Mouse (Mus musculus) embryonic fibroblast, embryonic 13.5 days (primary cell): ENCODE measurements around the gene Anxa4.

ENCODE experiments used
- CTCF ChIP-seq: IDR thresholded peaks from 2 replicates; pipeline ENCODE4 v1.5.1; 2011; ENCODE audit warnings: mild to moderate bottlenecking, control low read depth, low read length, moderate library complexity, borderline replicate concordance; ENCODE audit not compliant: insufficient read depth
- POLR2A ChIP-seq: IDR thresholded peaks from 2 replicates; pipeline ENCODE4 v1.6.1; 2011; ENCODE audit warnings: low read depth, mild to moderate bottlenecking, control low read depth, low read length, moderate library complexity

DNA sequence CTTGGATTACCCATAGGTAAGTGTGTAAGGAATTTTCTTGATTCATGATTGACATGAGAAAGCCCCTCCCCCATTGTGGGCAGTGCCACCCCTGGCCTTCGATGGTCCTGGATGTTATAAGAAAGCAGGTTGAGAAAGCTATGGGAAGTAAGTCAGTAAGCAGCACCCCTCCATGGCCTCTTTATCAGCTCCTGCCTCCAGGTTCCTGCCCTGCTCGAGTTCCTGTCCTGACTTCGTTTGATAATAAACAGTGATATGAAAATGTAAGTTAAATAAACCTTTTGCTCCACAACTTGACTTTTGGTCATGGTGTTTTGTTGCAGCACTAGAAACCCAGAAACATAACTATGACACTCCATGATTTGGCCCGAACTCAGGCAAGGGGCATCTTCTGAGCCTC lies 43.6 kb downstream of the Anxa4 start:
- TF ChIP-seq CTCF (no peak), POLR2A (no peak)
